Mouse (Mus musculus) kidney, embryonic 16.5 days (tissue): ENCODE measurements at regions not wholly inside any gene's neighbourhood (a gene's known extent, or its start where the extent isn't known, plus 50 kb on each side); places are given as distances from the start of the nearest gene placed in this dataset.
A peak's percentile ranks its signal among the peaks of the same experiment; 100 is the strongest.

Source experiments
- ATAC-seq: fragments of 200-750 bp; cut with Nextera tagmentation; 2 replicates; pipeline ENCODE4 v1.8.0; 2017; ENCODE audit warnings: moderate TSS enrichment; ENCODE audit not compliant: low FRiP score, low TSS enrichment
- H3K27ac ChIP-seq: fragments of 300-500 bp; sonication (generic); 2 replicates; pipeline ENCODE4 v1.5.1; 2014; ENCODE audit warnings: low read length
- H3K27me3 ChIP-seq: fragments of 300-500 bp; sonication (generic); 2 replicates; pipeline ENCODE4 v1.6.1; 2014; ENCODE audit warnings: low read length, control low read depth, mixed read lengths; ENCODE audit not compliant: insufficient read depth
- H3K36me3 ChIP-seq: fragments of 300-500 bp; sonication (generic); 2 replicates; pipeline ENCODE4 v1.6.1; 2014; ENCODE audit warnings: low read length, control low read depth, mixed read lengths; ENCODE audit not compliant: insufficient read depth
- H3K4me1 ChIP-seq: fragments of 300-500 bp; sonication (generic); 2 replicates; pipeline ENCODE4 v1.6.1; 2014; ENCODE audit warnings: low read length, control low read depth, mixed read lengths; ENCODE audit not compliant: insufficient read depth
- H3K4me2 ChIP-seq: fragments of 300-500 bp; sonication (generic); replicated peaks from 2 replicates; pipeline ENCODE4 v1.6.1; 2014; ENCODE audit warnings: low read depth, low read length
- H3K4me3 ChIP-seq: fragments of 300-500 bp; sonication (generic); 2 replicates; pipeline ENCODE4 v1.5.1; 2014; ENCODE audit warnings: mild to moderate bottlenecking, low read length
- H3K9ac ChIP-seq: fragments of 300-500 bp; sonication (generic); replicated peaks from 2 replicates; pipeline ENCODE4 v1.6.1; 2014; ENCODE audit warnings: low read length
- H3K9me3 ChIP-seq: fragments of 300-500 bp; sonication (generic); 2 replicates; pipeline ENCODE4 v1.6.1; 2016; ENCODE audit warnings: low read length, control low read depth
- WGBS: fragments of 180-500 bp; shearing (Covaris S2); extraction: QIAGEN DNeasy Blood & Tissue Kit; methylation state at CpG from one replicate; pipeline ENCODE4 v1.1.7; 2014; 5-methylcytosine and 5-hydroxymethylcytosine counted together

GRCm38 (mm10) chr14:54169254-54169653, 84.7 kb downstream of the Dad1 start:
- Histone ChIP-seq H3K4me2 (no peak overlapping the region), H3K27ac (no peak overlapping the region), H3K36me3 (no peaks in the 10 kb centered on the region), H3K9me3 (no peaks in the 10 kb centered on the region), H3K9ac (no peak overlapping the region), H3K4me3 (no peak overlapping the region), H3K4me1 (no peaks in the 10 kb centered on the region; the same call in 1 of the 2 replicates), H3K27me3 (no peaks in the 10 kb centered on the region)
- ATAC-seq: no peak
- WGBS: 88% methylated on average over 7 of the region's 7 CpGs

GRCm38 (mm10) chr14:54168414-54168931, 85.4 kb downstream of the Dad1 start:
- H3K9ac ChIP-seq: no peak overlapping the region
- H3K4me1 ChIP-seq: no peaks in the 10 kb centered on the region; the same call in 1 of the 2 replicates
- H3K27ac ChIP-seq: no peak overlapping the region
- no peak for ATAC-seq
- H3K27me3 ChIP-seq: no peaks in the 10 kb centered on the region
- WGBS: 86% methylated on average over 4 of the region's 4 CpGs
- no peak overlapping the region for H3K4me2 ChIP-seq
- H3K36me3 ChIP-seq: no peaks in the 10 kb centered on the region
- H3K9me3 ChIP-seq: no peaks in the 10 kb centered on the region
- no peak overlapping the region for H3K4me3 ChIP-seq

- H3K27ac ChIP-seq: no peak overlapping the region
- H3K4me3 ChIP-seq: no peak overlapping the region
These were observed 87.8 kb downstream of the Dad1 start for GRCm38 (mm10) chr14:54166057-54166456.

GRCm38 (mm10) chr14:54164874-54165273, 89.0 kb downstream of the Dad1 start:
- WGBS: 80% methylated on average over 9 of the region's 9 CpGs
- Histone ChIP-seq H3K9ac (no peak overlapping the region), H3K9me3 (no peaks in the 10 kb centered on the region), H3K4me1 (no peaks in the 10 kb centered on the region; the same call in 1 of the 2 replicates), H3K36me3 (no peaks in the 10 kb centered on the region), H3K4me3 (no peak overlapping the region), H3K4me2 (no peak overlapping the region), H3K27ac (no peak overlapping the region), H3K27me3 (no peaks in the 10 kb centered on the region)
- no peak for ATAC-seq

More at GRCm38 (mm10) chr14:54166057-54166456, 87.8 kb downstream of the Dad1 start:
- no peaks in the 10 kb centered on the region for H3K27me3 ChIP-seq
- WGBS: 47% methylated on average over 3 of the region's 3 CpGs
- H3K4me2 ChIP-seq: no peak overlapping the region
- no peaks in the 10 kb centered on the region for H3K9me3 ChIP-seq
- H3K36me3 ChIP-seq: no peaks in the 10 kb centered on the region
- H3K9ac ChIP-seq: no peak overlapping the region
- no peaks in the 10 kb centered on the region; the same call in 1 of the 2 replicates for H3K4me1 ChIP-seq
- no peak for ATAC-seq

- no peak overlapping the region for H3K4me2 ChIP-seq
- no peak overlapping the region for H3K4me3 ChIP-seq
- 64% methylated on average over 8 of the region's 8 CpGs for WGBS
- no peaks in the 10 kb centered on the region; the same call in 1 of the 2 replicates for H3K4me1 ChIP-seq
- no peak overlapping the region for H3K27ac ChIP-seq
- no peak for ATAC-seq
- no peaks in the 10 kb centered on the region for H3K27me3 ChIP-seq
- H3K36me3 ChIP-seq: no peaks in the 10 kb centered on the region
- peak overlapping the region; percentile 12; the same call in 1 of the 2 replicates for H3K9ac ChIP-seq
- H3K9me3 ChIP-seq: no peaks in the 10 kb centered on the region
These were observed 92.0 kb downstream of the Dad1 start for GRCm38 (mm10) chr14:54161916-54162315.

GRCm38 (mm10) chr14:54161206-54161605, 92.7 kb downstream of the Dad1 start:
- no peaks in the 10 kb centered on the region; the same call in 1 of the 2 replicates for H3K4me1 ChIP-seq
- no peak overlapping the region for H3K4me3 ChIP-seq
- H3K9me3 ChIP-seq: no peaks in the 10 kb centered on the region
- WGBS: 67% methylated on average over 7 of the region's 7 CpGs
- no peaks in the 10 kb centered on the region for H3K27me3 ChIP-seq
- H3K9ac ChIP-seq: no peak overlapping the region
- no peak for ATAC-seq
- no peak overlapping the region for H3K27ac ChIP-seq
- no peak overlapping the region for H3K4me2 ChIP-seq
- H3K36me3 ChIP-seq: no peaks in the 10 kb centered on the region

GRCm38 (mm10) chr14:54159816-54160215, 94.1 kb downstream of the Dad1 start:
- H3K27ac ChIP-seq: no peak overlapping the region
- 94% methylated on average over 7 of the region's 7 CpGs for WGBS
- no peak overlapping the region for H3K4me3 ChIP-seq
- H3K4me1 ChIP-seq: no peaks in the 10 kb centered on the region
- no peaks in the 10 kb centered on the region for H3K36me3 ChIP-seq
- no peaks in the 10 kb centered on the region for H3K9me3 ChIP-seq
- H3K9ac ChIP-seq: no peak overlapping the region
- no peak overlapping the region for H3K4me2 ChIP-seq
- no peak for ATAC-seq
- no peaks in the 10 kb centered on the region for H3K27me3 ChIP-seq

GRCm38 (mm10) chr14:54158214-54158965, 95.5 kb downstream of the Dad1 start:
- no peaks in the 10 kb centered on the region for H3K36me3 ChIP-seq
- H3K4me3 ChIP-seq: no peak overlapping the region
- ATAC-seq: peak; percentile 59; the same call in 1 of the 2 replicates
- no peak overlapping the region for H3K9ac ChIP-seq
- no peak overlapping the region for H3K4me2 ChIP-seq
- no peaks in the 10 kb centered on the region for H3K27me3 ChIP-seq
- no peaks in the 10 kb centered on the region for H3K4me1 ChIP-seq
- 57% methylated on average over 9 of the region's 9 CpGs for WGBS
- no peaks in the 10 kb centered on the region for H3K9me3 ChIP-seq
- H3K27ac ChIP-seq: no peak overlapping the region

GRCm38 (mm10) chr14:54156536-54156935, 97.4 kb downstream of the Dad1 start:
- WGBS: 89% methylated on average over 6 of the region's 6 CpGs
- H3K27me3 ChIP-seq: no peaks in the 10 kb centered on the region
- no peak for ATAC-seq
- H3K27ac ChIP-seq: no peak overlapping the region
- H3K4me3 ChIP-seq: no peak overlapping the region
- H3K9ac ChIP-seq: no peak overlapping the region
- H3K9me3 ChIP-seq: no peaks in the 10 kb centered on the region
- H3K36me3 ChIP-seq: no peaks in the 10 kb centered on the region
- H3K4me1 ChIP-seq: no peaks in the 10 kb centered on the region
- H3K4me2 ChIP-seq: no peak overlapping the region
